ENCODE assay signal across 8 mouse cellular contexts in genomic region chr14:58071120-58071641, GRCm38 (mm10). TPM values are rescaled to one million over a fixed set of nuclear protein-coding genes. Genes with fewer than 3 reads are reported as not detected.
DNase-seq lines count a peak whose midpoint lies in the region; ATAC-seq lines count a peak whose summit lies in the region.

No protein-coding gene starts in this region.

- H3K9me3 ChIP-seq in neural tube, embryonic 11.5 days (ENCODE audit: control insufficient read depth, low read length) = no peaks in the 10 kb centered on the region
- no peaks in the 10 kb centered on the region for H3K9me3 ChIP-seq in limb, embryonic 15.5 days
- no peaks in the 10 kb centered on the region for H3K9me3 ChIP-seq in midbrain, embryonic 14.5 days (ENCODE audit: control insufficient read depth, low read length)

- H3K4me2 ChIP-seq in neural tube, embryonic 11.5 days (ENCODE audit: low read depth) = peak overlapping the region; percentile 93
- peak overlapping the region; percentile 94 for H3K4me2 ChIP-seq in limb, embryonic 15.5 days
- H3K4me2 ChIP-seq in midbrain, embryonic 14.5 days (ENCODE audit: low read length) = peak overlapping the region; percentile 98

- 0 out of 2 replicates have a peak overlapping the region, but pooled peaks have one; percentile 4 for H3K27ac ChIP-seq in neural tube, embryonic 11.5 days (ENCODE audit: low read depth, low read length)
- peak overlapping the region; percentile 65; the same call in 1 of the 2 replicates for H3K27ac ChIP-seq in limb, embryonic 15.5 days
- peak overlapping the region; percentile 45 for H3K27ac ChIP-seq in midbrain, embryonic 14.5 days (replicated peaks; ENCODE audit: low read depth, low read length)

- H3K27me3 ChIP-seq in neural tube, embryonic 11.5 days (ENCODE audit: control insufficient read depth, insufficient read depth, low read length) = peaks cover 43% of the 10 kb centered on the region
- peaks cover 65% of the 10 kb centered on the region for H3K27me3 ChIP-seq in limb, embryonic 15.5 days
- H3K27me3 ChIP-seq in midbrain, embryonic 14.5 days (ENCODE audit: control insufficient read depth, insufficient read depth, low read length) = peaks cover 40% of the 10 kb centered on the region

- peak overlapping the region; percentile 69 for H3K9ac ChIP-seq in neural tube, embryonic 11.5 days (ENCODE audit: low read length)
- H3K9ac ChIP-seq in limb, embryonic 15.5 days = peak overlapping the region; percentile 37; the same call in 1 of the 2 replicates
- peak overlapping the region; percentile 66 for H3K9ac ChIP-seq in midbrain, embryonic 14.5 days (replicated peaks; ENCODE audit: low read length)

- no peaks in the 10 kb centered on the region for H3K36me3 ChIP-seq in neural tube, embryonic 11.5 days (ENCODE audit: control insufficient read depth, insufficient read depth, low read length)
- H3K36me3 ChIP-seq in limb, embryonic 15.5 days = no peaks in the 10 kb centered on the region
- no peaks in the 10 kb centered on the region for H3K36me3 ChIP-seq in midbrain, embryonic 14.5 days (ENCODE audit: control insufficient read depth, insufficient read depth, low read length)

- DNase-seq in neural tube, embryonic 11.5 days (ENCODE audit: low spot score) = peak; percentile 71
- DNase-seq in neural tube, embryonic 10.5 days (ENCODE audit: extremely low spot score, low spot score) = no peak
- peak; percentile 79 for DNase-seq in cerebellum, adult 9-10 months
- peak; percentile 31 for DNase-seq in gastrocnemius, postnatal 25 days
- DNase-seq in induced T-regulatory cell, adult 2 months (ENCODE audit: low read depth) = peak; percentile 43
- DNase-seq in midbrain, embryonic 14.5 days = peak; percentile 63
- peak; percentile 25 for DNase-seq in thymus, postnatal 14 days

- peaks cover 15% of the 10 kb centered on the region; the same call in 1 of the 2 replicates for H3K4me1 ChIP-seq in neural tube, embryonic 11.5 days (ENCODE audit: control insufficient read depth, insufficient read depth, low read length)
- peaks cover 51% of the 10 kb centered on the region for H3K4me1 ChIP-seq in limb, embryonic 15.5 days
- peaks cover 29% of the 10 kb centered on the region for H3K4me1 ChIP-seq in midbrain, embryonic 14.5 days (ENCODE audit: control insufficient read depth, insufficient read depth, low read length)

- peak; percentile 10; the same call in 1 of the 2 replicates for ATAC-seq in neural tube, embryonic 11.5 days (ENCODE audit: insufficient read depth, low FRiP score, low TSS enrichment)
- no peak for ATAC-seq in limb, embryonic 15.5 days (ENCODE audit: insufficient number of reproducible peaks, low FRiP score, low TSS enrichment, low read depth)
- ATAC-seq in midbrain, embryonic 14.5 days (ENCODE audit: low FRiP score, low TSS enrichment) = peak; percentile 28; the same call in 1 of the 2 replicates

- peak overlapping the region; percentile 58 for H3K4me3 ChIP-seq in neural tube, embryonic 11.5 days (ENCODE audit: low read depth, low read length)
- H3K4me3 ChIP-seq in limb, embryonic 15.5 days = peak overlapping the region; percentile 59
- H3K4me3 ChIP-seq in midbrain, embryonic 14.5 days (replicated peaks; ENCODE audit: low read depth, low read length) = peak overlapping the region; percentile 66

- WGBS in neural tube, embryonic 11.5 days = 1% methylated on average over 31 of the region's 31 CpGs
- WGBS in limb, embryonic 15.5 days = under 1% methylated on average over 31 of the region's 31 CpGs
- 0% methylated on average over 26 of the region's 31 CpGs for WGBS in midbrain, embryonic 14.5 days

RNA-seq across cellular contexts. Expression of gene Fgf9, which starts 0.8 kb away (rescaled TPM):
- 6.5 and 7.3 TPM in 2 replicates for polyA plus RNA-seq in neural tube, embryonic 11.5 days (2014; fragmentation: Nextera tagmentation; extraction: Ambion mirVana)
- 1 to 10 TPM in 1 of 2 experiments, under 1 TPM in 1; 0.64 to 1.6 TPM for total RNA-seq in gastrocnemius, postnatal 25 days (2021)
- polyA plus RNA-seq in limb, embryonic 15.5 days (2015; fragmentation: Nextera tagmentation; extraction: Ambion mirVana) = 11.0 and 12.4 TPM in 2 replicates
- polyA plus RNA-seq in midbrain, embryonic 14.5 days (2014; fragmentation: Nextera tagmentation; extraction: Ambion mirVana) = 13.5 and 19.7 TPM in 2 replicates

Comparison
In these comparisons a context has a peak if more than half of its experiments do, and no peak if none do; other contexts are left out.
1. H3K27ac ChIP-seq: peak in every context shown above with its lines; median percentile 65 in limb, embryonic 15.5 days; 45 in midbrain, embryonic 14.5 days; 4 in neural tube, embryonic 11.5 days.